Mouse (Mus musculus): Measurements from ENCODE around the gene Acaca. TPM values are rescaled to one million over a fixed set of nuclear protein-coding genes. Genes with fewer than 3 reads are reported as not detected.

Gene Acaca
- polyA plus RNA-seq, 1 experiment from 2014 or later, result 37.2 TPM

DNA sequence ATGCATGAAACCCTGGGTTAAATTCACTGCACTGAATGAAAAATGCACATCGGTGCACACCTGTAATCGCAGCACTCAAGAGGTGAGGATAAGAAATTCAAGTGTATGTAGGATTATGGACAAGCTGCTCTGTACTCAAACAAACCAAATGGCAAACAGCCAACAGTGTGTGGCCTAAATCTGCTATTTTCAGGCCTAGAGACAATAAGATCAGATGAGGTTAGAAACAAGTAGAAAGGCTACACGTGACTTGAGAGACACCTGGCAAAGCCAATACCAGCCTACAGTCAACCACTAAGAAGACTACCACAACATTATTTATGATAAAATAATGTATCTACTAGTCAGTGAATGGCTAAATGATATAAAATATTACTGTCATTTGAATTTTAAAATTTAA, 310.9 kb downstream of the Acaca start:
- Histone ChIP-seq H3K9ac (ENCODE audit: low read length) (no peak overlapping the region), H3K4me3 (ENCODE audit: low read depth, low read length) (no peak overlapping the region), H3K4me2 (ENCODE audit: low read depth, low read length, severe bottlenecking) (no peak overlapping the region), H3K36me3 (ENCODE audit: control insufficient read depth, insufficient read depth, low read length) (no peaks in the 10 kb centered on the region), H3K9me3 (ENCODE audit: control insufficient read depth, low read length) (no peaks in the 10 kb centered on the region), H3K4me1 (replicated peaks; ENCODE audit: control insufficient read depth, insufficient read depth, low read length) (no peaks in the 10 kb centered on the region), H3K27ac (ENCODE audit: low read depth, low read length) (no peak overlapping the region), H3K27me3 (ENCODE audit: control insufficient read depth, insufficient read depth, low read length) (no peaks in the 10 kb centered on the region)
- ATAC-seq (replicated peaks; ENCODE audit: low FRiP score), result no peak
- 94% methylated on average over 3 of the region's 3 CpGs for WGBS
- DNase-seq (ENCODE audit: low spot score), result no peak

DNA sequence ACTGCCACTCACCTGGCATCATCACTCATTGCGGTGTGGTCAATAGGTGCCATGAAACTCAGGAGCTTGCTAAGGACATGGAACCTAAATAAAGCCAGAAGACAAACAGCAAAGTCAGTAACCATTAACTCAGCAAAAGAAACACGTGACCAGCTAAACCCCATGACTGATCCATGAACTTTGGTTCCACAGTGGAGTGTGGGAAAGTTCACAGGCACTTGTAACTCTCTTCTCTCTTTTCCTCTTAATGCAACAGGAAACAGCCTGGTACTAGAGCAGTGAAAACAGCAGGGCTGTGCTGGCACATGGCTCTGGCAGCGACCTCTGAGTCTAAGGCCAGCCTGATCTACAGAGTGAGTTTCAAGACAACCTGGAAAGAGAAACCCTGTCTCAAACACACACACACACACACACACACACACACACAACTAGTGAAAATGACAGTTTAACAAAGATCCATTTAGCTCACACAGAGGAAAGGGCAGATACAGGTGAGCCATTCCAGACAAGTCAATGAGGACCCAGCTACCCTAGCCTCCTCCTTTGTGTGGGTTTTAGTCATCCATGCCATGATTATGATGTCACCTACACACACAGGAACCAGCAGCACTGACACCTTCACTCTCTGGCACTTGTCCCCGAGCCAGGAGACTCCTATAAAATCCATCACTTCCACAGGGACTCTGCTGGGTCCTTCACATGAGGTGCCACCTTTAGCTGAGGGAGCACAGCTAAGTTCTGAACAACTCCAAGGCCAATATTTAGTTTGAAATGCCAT, 313.3 kb downstream of the Acaca start:
- Histone ChIP-seq H3K36me3 (ENCODE audit: control insufficient read depth, insufficient read depth, low read length) (no peaks in the 10 kb centered on the region), H3K4me3 (ENCODE audit: low read depth, low read length) (no peak overlapping the region), H3K4me2 (ENCODE audit: low read depth, low read length, severe bottlenecking) (no peak overlapping the region), H3K9me3 (ENCODE audit: control insufficient read depth, low read length) (no peaks in the 10 kb centered on the region), H3K4me1 (replicated peaks; ENCODE audit: control insufficient read depth, insufficient read depth, low read length) (no peaks in the 10 kb centered on the region), H3K9ac (ENCODE audit: low read length) (no peak overlapping the region), H3K27me3 (ENCODE audit: control insufficient read depth, insufficient read depth, low read length) (no peaks in the 10 kb centered on the region), H3K27ac (ENCODE audit: low read depth, low read length) (no peak overlapping the region)
- ATAC-seq (replicated peaks; ENCODE audit: low FRiP score), result no peak
- 91% methylated on average over 4 of the region's 4 CpGs for WGBS
- DNase-seq (ENCODE audit: low spot score), result no peak

Other genes with a start within 250 kb of the Acaca start
- gene Ddx52, start 187.6 kb upstream of the Acaca start, polyA plus RNA-seq (2014; fragmentation: Nextera tagmentation; extraction: Ambion mirVana), result 48.3 and 52.7 TPM in 2 replicates
- gene Synrg, start 165.2 kb upstream of the Acaca start, polyA plus RNA-seq (2014; fragmentation: Nextera tagmentation; extraction: Ambion mirVana), result 20.7 and 20.8 TPM in 2 replicates
- gene Dusp14, start 60.4 kb upstream of the Acaca start, polyA plus RNA-seq (2014; fragmentation: Nextera tagmentation; extraction: Ambion mirVana), result 12.8 and 17.8 TPM in 2 replicates
- gene Tada2a, start 72 bp upstream of the Acaca start, polyA plus RNA-seq (2014; fragmentation: Nextera tagmentation; extraction: Ambion mirVana), result 41.7 and 42.8 TPM in 2 replicates
- gene Gm11437, start 37.8 kb downstream of the Acaca start, polyA plus RNA-seq (2014; fragmentation: Nextera tagmentation; extraction: Ambion mirVana), result not detected in 2 replicates

Data from forebrain, embryonic 11.5 days (tissue).